Mouse (Mus musculus) stomach, embryonic 14.5 days (tissue): ENCODE measurements around the gene Tbpl1. TPM values are rescaled to one million over a fixed set of nuclear protein-coding genes. Genes with fewer than 3 reads are reported as not detected.
A peak's percentile ranks its signal among the peaks of the same experiment; 100 is the strongest.

Source experiments
- ATAC-seq: fragments of 200-750 bp; cut with Nextera tagmentation; 2 replicates; pipeline ENCODE4 v1.8.0; 2017; ENCODE audit warnings: low read depth, moderate TSS enrichment; ENCODE audit not compliant: insufficient number of reproducible peaks, insufficient read depth, low FRiP score
- H3K27ac ChIP-seq: fragments of 300-500 bp; sonication (generic); 2 replicates; pipeline ENCODE4 v1.5.1; 2014; ENCODE audit warnings: mild to moderate bottlenecking, low read length, moderate library complexity, mixed read lengths
- H3K27me3 ChIP-seq: fragments of 300-500 bp; sonication (generic); 2 replicates; pipeline ENCODE4 v1.6.1; 2014; ENCODE audit warnings: low read length, control low read depth, mixed read lengths; ENCODE audit not compliant: control insufficient read depth, insufficient read depth
- H3K36me3 ChIP-seq: fragments of 300-500 bp; sonication (generic); 2 replicates; pipeline ENCODE4 v1.6.1; 2014; ENCODE audit warnings: mild to moderate bottlenecking, control low read depth, low read length, moderate library complexity, mixed read lengths; ENCODE audit not compliant: control insufficient read depth, insufficient read depth
- H3K4me1 ChIP-seq: fragments of 300-500 bp; sonication (generic); 2 replicates; pipeline ENCODE4 v1.6.1; 2014; ENCODE audit warnings: low read length, control low read depth, mixed read lengths; ENCODE audit not compliant: control insufficient read depth, insufficient read depth
- H3K4me2 ChIP-seq: fragments of 300-500 bp; sonication (generic); replicated peaks from 2 replicates; pipeline ENCODE4 v1.6.1; 2014; ENCODE audit warnings: low read depth, low read length, control low read depth
- H3K4me3 ChIP-seq: fragments of 300-500 bp; sonication (generic); 2 replicates; pipeline ENCODE4 v1.5.1; 2014; ENCODE audit warnings: low read depth, low read length, control low read depth
- H3K9ac ChIP-seq: fragments of 300-500 bp; sonication (generic); replicated peaks from 2 replicates; pipeline ENCODE4 v1.6.1; 2014; ENCODE audit warnings: low read depth, mild to moderate bottlenecking, control low read depth, low read length, moderate library complexity, mixed read lengths
- H3K9me3 ChIP-seq: fragments of 300-500 bp; sonication (generic); 2 replicates; pipeline ENCODE4 v1.6.1; 2016; ENCODE audit warnings: low read depth, low read length, control low read depth; ENCODE audit not compliant: control insufficient read depth
- WGBS: fragments of 180-500 bp; shearing (Covaris S2); extraction: QIAGEN DNeasy Blood & Tissue Kit; methylation state at CpG from one replicate; pipeline ENCODE4 v1.1.7; 2014; 5-methylcytosine and 5-hydroxymethylcytosine counted together
- polyA plus RNA-seq: library from polyadenylated mRNA; unstranded; fragments of >200 nt; fragmentation: Nextera tagmentation; extraction: Ambion mirVana; gene quantifications from 2 replicates; pipeline ENCODE4 v1.2.1, GENCODE M21; 2014

Tbpl1 gene
- polyA plus RNA-seq, 1 experiment from 2014 or later: 67.9 TPM

DNA sequence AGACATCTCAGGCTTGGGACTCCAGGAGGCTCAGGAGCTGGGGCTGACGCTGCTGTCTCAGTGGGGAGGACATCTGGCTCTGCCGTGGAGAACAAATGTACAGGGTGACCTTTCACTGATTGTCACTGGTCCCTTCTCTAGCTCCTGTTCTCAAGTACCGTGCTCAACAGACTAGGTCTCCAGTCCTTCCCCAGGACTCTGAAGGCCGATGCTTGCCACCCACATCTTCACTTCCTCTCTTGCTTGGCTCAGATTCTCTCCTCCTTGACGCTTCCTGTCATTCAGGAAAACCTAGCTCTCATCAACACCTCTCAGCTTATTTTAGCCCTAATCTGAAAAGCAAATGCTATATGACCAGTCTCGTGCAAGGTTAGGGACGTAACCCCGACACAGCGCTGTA lies 31.0 kb downstream of the Tbpl1 start:
- Histone ChIP-seq H3K27me3 (no peaks in the 10 kb centered on the region), H3K9me3 (no peaks in the 10 kb centered on the region), H3K27ac (no peak overlapping the region), H3K36me3 (peaks cover 7% of the 10 kb centered on the region), H3K4me1 (peaks cover 15% of the 10 kb centered on the region; the same call in 1 of the 2 replicates), H3K4me3 (no peak overlapping the region), H3K4me2 (no peak overlapping the region), H3K9ac (no peak overlapping the region)
- ATAC-seq: no peak
- 84% methylated on average over 9 of the region's 9 CpGs for WGBS

DNA sequence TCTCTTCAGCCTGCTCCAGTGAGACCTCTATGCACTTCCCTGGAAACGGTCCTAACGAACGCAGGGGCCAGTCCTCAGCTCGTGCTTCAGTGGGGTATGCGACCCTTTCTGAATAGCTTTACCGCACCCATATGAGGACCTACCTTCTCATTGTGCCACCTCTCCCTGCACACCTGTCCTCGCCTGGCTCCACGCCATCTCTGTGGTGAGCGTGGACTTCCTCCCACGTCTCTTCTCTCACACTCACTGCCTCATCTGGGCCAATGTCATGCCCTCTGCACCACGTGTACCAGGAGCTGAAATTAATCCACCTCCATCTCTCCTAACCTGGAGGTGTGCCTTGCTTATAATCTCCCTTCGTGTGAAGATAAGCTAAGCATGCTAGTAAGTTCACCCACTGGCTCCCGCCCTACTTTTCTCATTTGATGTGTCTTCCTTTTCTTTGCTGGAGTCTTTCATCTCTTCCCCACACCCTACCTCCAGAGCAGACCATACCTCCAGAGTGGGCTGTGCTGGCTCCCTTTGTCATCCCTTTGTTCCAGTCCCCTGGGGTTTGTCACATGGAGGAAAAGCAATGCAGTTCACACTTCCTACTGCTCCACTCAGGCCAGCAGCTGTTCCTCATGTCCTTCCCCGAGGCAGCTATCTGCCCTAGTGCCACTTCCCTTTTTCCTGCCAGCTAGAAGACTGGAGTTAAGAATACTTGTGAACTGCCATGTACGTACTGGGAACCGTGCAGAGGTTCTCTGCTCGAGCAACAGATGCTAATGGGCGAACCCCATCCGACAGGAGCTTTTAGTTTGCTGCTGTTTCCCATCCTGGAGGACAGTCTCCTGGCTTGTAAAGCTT lies 32.0 kb downstream of the Tbpl1 start:
- no peaks in the 10 kb centered on the region for H3K9me3 ChIP-seq
- no peak overlapping the region for H3K4me3 ChIP-seq
- 68% methylated on average over 19 of the region's 19 CpGs for WGBS
- H3K27ac ChIP-seq: 0 out of 2 replicates have a peak overlapping the region, but pooled peaks have one; percentile 7
- 0 out of 2 replicates have a peak, but pooled peaks cover 3% of the 10 kb centered on the region for H3K36me3 ChIP-seq
- no peak overlapping the region for H3K4me2 ChIP-seq
- peaks cover 15% of the 10 kb centered on the region; the same call in 1 of the 2 replicates for H3K4me1 ChIP-seq
- H3K27me3 ChIP-seq: no peaks in the 10 kb centered on the region
- ATAC-seq: no peak
- H3K9ac ChIP-seq: no peak overlapping the region

DNA sequence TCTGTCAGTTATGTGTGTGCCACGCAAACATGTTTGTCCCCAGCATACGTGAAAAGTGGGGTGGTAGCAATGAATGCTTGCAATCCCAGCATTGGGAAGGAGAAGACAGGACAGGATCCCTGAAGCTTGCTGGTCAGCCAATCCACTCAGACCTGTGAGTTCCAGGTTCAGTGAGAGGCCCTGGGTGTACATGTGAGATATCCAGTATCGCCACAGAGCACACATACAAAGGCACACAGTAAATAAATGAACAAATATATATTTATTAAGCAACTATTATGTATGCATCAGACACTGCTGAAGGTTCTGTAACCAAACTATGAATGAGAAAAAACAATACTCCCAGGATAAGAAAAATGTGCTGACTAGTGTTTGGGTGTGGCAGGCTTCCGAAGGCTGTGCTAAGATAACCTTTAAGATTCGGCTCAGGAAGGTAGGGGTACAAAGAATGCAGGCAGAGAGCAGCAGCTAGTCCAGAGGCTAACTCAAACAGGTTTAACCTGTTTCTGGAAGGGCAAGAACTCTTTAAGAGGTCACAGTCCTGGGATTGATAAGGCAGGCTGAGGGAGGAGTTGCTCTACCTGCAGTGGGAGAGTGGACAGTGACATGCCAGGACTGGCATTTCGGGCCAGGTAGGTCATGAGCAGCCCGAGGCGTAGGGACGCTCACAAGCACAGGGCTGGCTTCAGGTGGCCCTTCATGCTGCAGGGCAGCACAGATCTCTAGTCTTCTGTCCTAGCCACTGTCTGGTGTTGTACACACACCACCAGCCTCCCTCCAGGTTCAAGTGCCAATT lies 33.4 kb downstream of the Tbpl1 start:
- ATAC-seq: peak; percentile 91
- Histone ChIP-seq H3K4me1 (peaks cover 15% of the 10 kb centered on the region; the same call in 1 of the 2 replicates), H3K4me3 (no peak overlapping the region), H3K9me3 (no peaks in the 10 kb centered on the region), H3K27ac (peak overlapping the region; percentile 55; the same call in 1 of the 2 replicates), H3K4me2 (no peak overlapping the region), H3K9ac (no peak overlapping the region), H3K36me3 (no peaks in the 10 kb centered on the region), H3K27me3 (no peaks in the 10 kb centered on the region)
- WGBS: 75% methylated on average over 9 of the region's 9 CpGs

DNA sequence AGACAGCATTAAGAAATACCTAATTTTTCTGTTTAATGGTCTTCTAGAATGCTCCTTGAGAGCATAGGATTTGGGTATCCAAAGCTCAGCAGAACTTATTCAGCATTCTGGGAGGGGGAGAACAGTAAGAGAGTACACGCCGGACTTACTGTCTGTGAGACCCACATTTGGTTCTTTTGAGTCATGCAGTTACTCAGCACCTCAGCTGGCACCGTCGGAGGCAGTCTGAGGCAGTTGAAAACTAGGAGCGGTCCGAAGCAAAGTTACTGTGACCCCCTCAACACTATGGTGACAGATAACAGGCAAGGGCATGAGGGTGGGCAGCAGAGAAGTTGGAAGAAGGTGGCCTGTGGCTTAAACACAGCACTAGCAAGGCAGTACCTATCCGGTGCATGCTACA lies 34.9 kb downstream of the Tbpl1 start:
- H3K27ac ChIP-seq: peak overlapping the region; percentile 69; the same call in 1 of the 2 replicates
- no peak for ATAC-seq
- 65% methylated on average over 7 of the region's 7 CpGs for WGBS

DNA sequence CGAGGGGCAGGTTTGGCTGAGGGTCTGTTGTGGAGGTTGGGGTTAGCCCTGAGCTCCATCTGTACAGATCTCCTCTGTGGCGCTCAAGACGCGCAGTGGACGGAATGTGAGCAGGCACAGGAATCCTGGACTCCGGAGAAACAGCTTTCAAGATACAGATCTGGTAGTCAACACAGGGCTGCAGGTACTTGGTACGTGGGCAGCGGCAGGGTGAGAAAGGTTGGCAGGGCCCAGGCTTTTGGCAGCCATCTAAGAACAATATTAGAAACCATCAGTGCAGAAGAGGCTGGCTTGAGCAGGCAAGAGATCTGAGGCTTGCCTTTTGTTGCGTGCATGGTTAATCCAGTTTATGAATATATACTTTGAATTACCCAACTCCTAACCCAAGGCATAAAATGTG lies 35.5 kb downstream of the Tbpl1 start:
- Histone ChIP-seq H3K36me3 (no peaks in the 10 kb centered on the region), H3K27me3 (no peaks in the 10 kb centered on the region), H3K9me3 (no peaks in the 10 kb centered on the region), H3K27ac (no peak overlapping the region), H3K4me2 (no peak overlapping the region), H3K4me3 (no peak overlapping the region), H3K9ac (no peak overlapping the region), H3K4me1 (peaks cover 8% of the 10 kb centered on the region; the same call in 1 of the 2 replicates)
- ATAC-seq: no peak
- 81% methylated on average over 9 of the region's 9 CpGs for WGBS

More for the DNA sequence above, 34.9 kb downstream of the Tbpl1 start:
- H3K9me3 ChIP-seq: no peaks in the 10 kb centered on the region
- H3K36me3 ChIP-seq: no peaks in the 10 kb centered on the region
- H3K9ac ChIP-seq: no peak overlapping the region
- no peak overlapping the region for H3K4me3 ChIP-seq
- H3K27me3 ChIP-seq: no peaks in the 10 kb centered on the region
- peaks cover 11% of the 10 kb centered on the region; the same call in 1 of the 2 replicates for H3K4me1 ChIP-seq
- H3K4me2 ChIP-seq: no peak overlapping the region

DNA sequence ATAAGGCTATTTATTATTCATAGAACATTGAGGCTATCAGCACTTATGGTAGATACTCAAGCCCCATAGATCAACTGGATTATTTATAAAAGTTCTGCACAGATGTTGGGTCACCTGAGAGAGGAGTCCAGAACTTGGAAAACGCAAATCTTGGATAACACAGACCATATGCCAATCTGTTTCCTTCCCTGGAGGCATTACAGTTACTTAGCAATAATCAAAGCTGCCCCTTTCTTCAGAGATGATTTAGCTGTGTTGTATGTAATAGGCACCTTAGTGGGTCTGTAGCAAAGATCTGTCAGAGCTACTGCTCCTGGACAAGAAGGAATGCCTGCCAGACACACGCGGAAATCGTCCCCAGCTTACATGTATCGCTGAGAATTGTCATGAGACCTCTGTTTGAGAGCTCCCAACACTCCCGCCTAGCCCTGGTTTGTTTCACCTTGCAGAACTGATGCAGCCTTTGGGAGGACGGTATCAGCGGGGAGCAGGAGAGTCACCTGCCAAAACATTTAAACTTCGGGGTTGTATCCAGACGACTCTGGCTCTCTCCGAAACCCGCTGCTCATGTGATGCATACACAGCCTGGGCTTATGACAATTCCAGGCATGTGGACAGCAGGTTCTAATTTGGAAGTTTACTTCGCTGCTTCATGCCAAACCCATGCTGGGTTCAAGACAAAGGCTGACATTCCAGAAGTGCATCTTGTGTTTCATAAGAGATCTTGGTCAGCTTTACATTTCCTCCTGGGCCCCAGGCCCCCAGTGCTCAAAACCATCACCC lies 55.7 kb downstream of the Tbpl1 start:
- H3K27ac ChIP-seq: no peak overlapping the region

DNA sequence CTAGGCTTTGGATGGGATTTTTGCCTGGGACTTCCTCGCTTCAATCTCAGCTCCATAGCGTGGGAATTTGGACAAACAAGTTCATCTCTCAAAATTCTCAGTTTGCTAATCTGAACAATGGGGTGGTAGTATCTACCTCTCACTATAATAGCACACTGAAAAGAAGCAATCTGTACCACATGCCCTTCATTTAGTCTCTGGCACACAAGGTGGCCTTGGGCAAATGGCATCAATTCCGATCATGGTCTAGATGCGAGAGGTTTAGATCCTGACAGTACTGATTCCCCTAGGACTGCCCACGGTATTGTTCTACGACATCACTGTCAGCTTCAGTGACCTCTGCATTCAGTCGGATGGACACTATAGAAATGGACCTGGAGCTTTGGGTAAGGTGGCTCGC lies 57.6 kb downstream of the Tbpl1 start:
- 93% methylated on average over 8 of the region's 8 CpGs for WGBS
- no peaks in the 10 kb centered on the region for H3K27me3 ChIP-seq
- no peak overlapping the region for H3K27ac ChIP-seq
- no peak for ATAC-seq
- no peaks in the 10 kb centered on the region for H3K36me3 ChIP-seq
- H3K9me3 ChIP-seq: 0 out of 2 replicates have a peak, but pooled peaks cover 4% of the 10 kb centered on the region
- H3K4me2 ChIP-seq: no peak overlapping the region
- no peak overlapping the region for H3K4me3 ChIP-seq
- no peak overlapping the region for H3K9ac ChIP-seq
- no peaks in the 10 kb centered on the region for H3K4me1 ChIP-seq

More for the DNA sequence above, 55.7 kb downstream of the Tbpl1 start:
- no peak overlapping the region for H3K4me2 ChIP-seq
- H3K27me3 ChIP-seq: no peaks in the 10 kb centered on the region
- WGBS: 69% methylated on average over 13 of the region's 13 CpGs
- H3K9ac ChIP-seq: no peak overlapping the region
- H3K9me3 ChIP-seq: 0 out of 2 replicates have a peak, but pooled peaks cover 4% of the 10 kb centered on the region
- no peaks in the 10 kb centered on the region for H3K4me1 ChIP-seq
- no peak for ATAC-seq
- no peaks in the 10 kb centered on the region for H3K36me3 ChIP-seq
- no peak overlapping the region for H3K4me3 ChIP-seq

DNA sequence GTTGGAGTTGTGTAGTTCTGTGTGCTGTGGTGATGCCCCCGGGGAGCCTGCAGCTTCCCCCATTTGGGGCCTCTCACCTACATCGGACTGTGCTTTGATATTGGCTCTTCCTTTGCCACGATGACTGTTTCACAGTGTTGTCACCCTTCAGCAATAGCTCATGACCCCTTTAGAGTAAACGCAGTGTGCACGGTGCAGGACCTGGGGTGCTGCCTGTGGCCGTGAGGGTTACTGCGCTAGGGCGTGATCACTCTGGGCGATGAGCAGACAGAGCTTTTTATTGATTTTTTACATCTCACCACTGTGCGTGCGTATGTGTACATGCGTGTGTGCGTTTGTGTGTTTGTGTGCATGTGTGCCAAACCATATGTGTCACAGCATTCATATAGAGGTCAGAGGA lies 63.2 kb downstream of the Tbpl1 start:
- H3K27ac ChIP-seq: no peak overlapping the region
- H3K4me3 ChIP-seq: no peak overlapping the region
- no peak overlapping the region for H3K4me2 ChIP-seq
- no peak for ATAC-seq
- H3K9me3 ChIP-seq: no peaks in the 10 kb centered on the region
- no peaks in the 10 kb centered on the region for H3K27me3 ChIP-seq
- no peaks in the 10 kb centered on the region for H3K4me1 ChIP-seq
- H3K9ac ChIP-seq: no peak overlapping the region
- H3K36me3 ChIP-seq: no peaks in the 10 kb centered on the region
- 87% methylated on average over 13 of the region's 13 CpGs for WGBS
